Mouse (Mus musculus) neutrophil, adult 65 days (primary cell): Measurements from ENCODE around the gene 4930503E14Rik. TPM values are rescaled to one million over a fixed set of nuclear protein-coding genes. Genes with fewer than 3 reads are reported as not detected.

Source experiments
- total RNA-seq: library from RNA; stranded (reverse); gene quantifications from 2 replicates; pipeline ENCODE4 v1.2.4, GENCODE M21; 2023

Gene 4930503E14Rik
- total RNA-seq: not detected in 2 replicates

GRCm38 (mm10) chr14:44213154-44213553 is at the start of gene 4930503E14Rik:
TSS of gene 4930503E14Rik (minus strand) at chr14:44213254.

GRCm38 (mm10) chr14:44197361-44197760 is 15.7 kb downstream of the 4930503E14Rik start, which contains the start of gene Gm8212:
TSS of gene Gm8212 (plus strand) at chr14:44197661.

GRCm38 (mm10) chr14:44123551-44123950 is 89.5 kb downstream of the 4930503E14Rik start, which contains the start of gene Gm3327:
TSS of gene Gm3327 (plus strand) at chr14:44123851.

Other genes starting within 250 kb of the 4930503E14Rik start
- not detected in 2 replicates for gene Ang6, start 211.0 kb downstream of the 4930503E14Rik start, total RNA-seq
- 61.7 and 110 TPM in 2 replicates for gene Ear2, start 110.6 kb downstream of the 4930503E14Rik start, total RNA-seq
- gene Gm3327, start 89.4 kb downstream of the 4930503E14Rik start, total RNA-seq: not detected in 2 replicates
- gene Gm8212, start 15.6 kb downstream of the 4930503E14Rik start, total RNA-seq: not detected in 2 replicates
- not detected in 2 replicates for gene Gm8220, start 72.3 kb upstream of the 4930503E14Rik start, total RNA-seq
- gene Gm5930, start 125.3 kb upstream of the 4930503E14Rik start, total RNA-seq: not detected in 2 replicates
- not detected in 2 replicates for gene Gm8229, start 152.1 kb upstream of the 4930503E14Rik start, total RNA-seq
- gene Gm3371, start 197.4 kb upstream of the 4930503E14Rik start, total RNA-seq: not detected in 2 replicates
- gene Gm8232, start 220.4 kb upstream of the 4930503E14Rik start, total RNA-seq: not detected in 2 replicates